Mouse (Mus musculus) midbrain, embryonic 15.5 days (tissue): ENCODE measurements at regions not wholly inside any gene's neighbourhood (a gene's known extent, or its start where the extent isn't known, plus 50 kb on each side); places are given as distances from the start of the nearest gene placed in this dataset.

Experiments
- ATAC-seq: fragments of 200-750 bp; cut with Nextera tagmentation; replicated peaks from 2 replicates; pipeline ENCODE4 v1.8.0; 2017; ENCODE audit warnings: moderate TSS enrichment
- H3K27ac ChIP-seq: fragments of 300-500 bp; sonication (generic); 2 replicates; pipeline ENCODE4 v1.5.1; 2015; ENCODE audit warnings: mild to moderate bottlenecking, inconsistent platforms
- H3K27me3 ChIP-seq: fragments of 300-500 bp; sonication (generic); replicated peaks from 2 replicates; pipeline ENCODE4 v1.6.1; 2015; ENCODE audit warnings: inconsistent platforms
- H3K36me3 ChIP-seq: fragments of 300-500 bp; sonication (generic); replicated peaks from 2 replicates; pipeline ENCODE4 v1.6.1; 2015; ENCODE audit warnings: inconsistent platforms
- H3K4me1 ChIP-seq: fragments of 300-500 bp; sonication (generic); 2 replicates; pipeline ENCODE4 v1.6.1; 2015; ENCODE audit warnings: inconsistent platforms
- H3K4me2 ChIP-seq: fragments of 300-500 bp; sonication (generic); 2 replicates; pipeline ENCODE4 v1.6.1; 2015; ENCODE audit warnings: inconsistent platforms, mild to moderate bottlenecking, moderate library complexity
- H3K4me3 ChIP-seq: fragments of 300-500 bp; sonication (generic); 2 replicates; pipeline ENCODE4 v1.5.1; 2015; ENCODE audit warnings: mild to moderate bottlenecking, inconsistent platforms
- H3K9ac ChIP-seq: fragments of 300-500 bp; sonication (generic); 2 replicates; pipeline ENCODE4 v1.6.1; 2015; ENCODE audit warnings: mild to moderate bottlenecking, inconsistent platforms
- H3K9me3 ChIP-seq: fragments of 300-500 bp; sonication (generic); 2 replicates; pipeline ENCODE4 v1.6.1; 2016; ENCODE audit warnings: inconsistent platforms
- WGBS: fragments of 180-500 bp; shearing (Covaris S2); methylation state at CpG from one replicate; pipeline ENCODE4 v1.1.7; 2015; ENCODE audit warnings: mixed read lengths; 5-methylcytosine and 5-hydroxymethylcytosine counted together

- H3K4me2 ChIP-seq = no peak overlapping the region
Measured at GRCm38 (mm10) chr2:45514290-45515180, 397.3 kb upstream of the Zeb2 start.

DNA sequence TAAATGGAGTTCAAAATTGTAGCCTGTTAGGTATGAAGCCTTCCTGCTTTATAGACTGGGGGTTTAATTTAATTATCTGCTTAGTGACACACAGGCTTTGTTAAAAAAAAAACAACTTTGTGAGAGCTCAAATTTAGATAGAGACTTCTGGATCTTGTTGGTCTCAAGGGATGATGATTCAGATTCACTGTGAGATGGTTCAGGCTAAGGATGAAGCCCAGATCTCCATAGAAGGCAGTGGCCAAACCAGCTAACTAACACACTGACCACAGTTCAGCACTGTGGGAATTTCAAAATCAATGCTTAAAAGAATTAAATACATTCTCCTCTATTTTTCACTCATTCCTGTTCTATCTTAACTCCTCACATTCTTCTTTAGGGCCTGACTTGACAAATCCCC, 395.7 kb upstream of the Zeb2 start:
- Histone ChIP-seq H3K9ac (no peak overlapping the region), H3K4me3 (no peak overlapping the region), H3K27me3 (no peaks in the 10 kb centered on the region), H3K36me3 (no peaks in the 10 kb centered on the region), H3K9me3 (no peaks in the 10 kb centered on the region), H3K4me1 (no peaks in the 10 kb centered on the region), H3K27ac (no peak overlapping the region), H3K4me2 (no peak overlapping the region)
- ATAC-seq = no peak

More at GRCm38 (mm10) chr2:45514290-45515180, 397.3 kb upstream of the Zeb2 start:
- no peak for ATAC-seq
- H3K36me3 ChIP-seq = no peaks in the 10 kb centered on the region
- H3K27ac ChIP-seq = no peak overlapping the region
- no peaks in the 10 kb centered on the region for H3K27me3 ChIP-seq
- H3K9ac ChIP-seq = no peak overlapping the region
- no peaks in the 10 kb centered on the region for H3K4me1 ChIP-seq
- H3K9me3 ChIP-seq = no peaks in the 10 kb centered on the region
- 49% methylated on average over 4 of the region's 4 CpGs for WGBS
- H3K4me3 ChIP-seq = no peak overlapping the region

- Histone ChIP-seq H3K36me3 (no peaks in the 10 kb centered on the region), H3K4me1 (no peaks in the 10 kb centered on the region), H3K4me2 (no peak overlapping the region), H3K27ac (no peak overlapping the region), H3K27me3 (no peaks in the 10 kb centered on the region), H3K4me3 (no peak overlapping the region), H3K9ac (no peak overlapping the region), H3K9me3 (no peaks in the 10 kb centered on the region)
- WGBS = 94% methylated on average over 3 of the region's 3 CpGs
- ATAC-seq = no peak
Measured at GRCm38 (mm10) chr2:45511791-45512190, 394.6 kb upstream of the Zeb2 start.

GRCm38 (mm10) chr2:45504468-45504867, 387.3 kb upstream of the Zeb2 start:
- no peaks in the 10 kb centered on the region for H3K4me1 ChIP-seq
- H3K36me3 ChIP-seq = no peaks in the 10 kb centered on the region

DNA sequence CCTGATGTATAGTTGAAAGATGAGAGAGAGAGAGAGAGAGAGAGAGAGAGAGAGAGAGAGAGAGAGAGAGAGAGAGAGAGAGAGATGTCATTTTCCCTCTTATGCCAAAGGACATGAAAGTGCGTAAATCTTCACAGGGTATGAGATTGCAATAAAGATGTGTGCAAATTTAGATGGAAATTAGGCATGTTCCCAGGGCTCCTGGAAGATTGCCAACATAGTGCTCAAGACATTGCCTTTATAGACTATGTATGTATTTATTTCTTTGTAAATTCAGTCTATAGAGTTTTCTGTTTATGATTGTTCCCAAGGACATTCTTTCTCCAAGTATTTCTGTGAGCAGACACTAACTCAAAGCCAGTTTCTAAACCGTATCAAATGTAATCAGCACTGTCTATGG, 376.5 kb upstream of the Zeb2 start:
- Histone ChIP-seq H3K9me3 (no peaks in the 10 kb centered on the region), H3K36me3 (no peaks in the 10 kb centered on the region), H3K27me3 (no peaks in the 10 kb centered on the region), H3K4me2 (no peak overlapping the region), H3K27ac (no peak overlapping the region), H3K9ac (no peak overlapping the region), H3K4me1 (no peaks in the 10 kb centered on the region), H3K4me3 (no peak overlapping the region)
- 53% methylated on average over 2 of the region's 2 CpGs for WGBS
- ATAC-seq = no peak

More at GRCm38 (mm10) chr2:45504468-45504867, 387.3 kb upstream of the Zeb2 start:
- no peaks in the 10 kb centered on the region for H3K9me3 ChIP-seq
- WGBS = 83% methylated on average over 4 of the region's 4 CpGs
- ATAC-seq = no peak
- no peak overlapping the region for H3K27ac ChIP-seq
- no peak overlapping the region for H3K4me3 ChIP-seq
- no peak overlapping the region for H3K4me2 ChIP-seq
- H3K27me3 ChIP-seq = no peaks in the 10 kb centered on the region
- H3K9ac ChIP-seq = no peak overlapping the region

- no peak for ATAC-seq
- WGBS = 89% methylated on average over 5 of the region's 5 CpGs
- Histone ChIP-seq H3K4me3 (no peak overlapping the region), H3K36me3 (no peaks in the 10 kb centered on the region), H3K27me3 (no peaks in the 10 kb centered on the region), H3K4me1 (no peaks in the 10 kb centered on the region), H3K9me3 (no peaks in the 10 kb centered on the region), H3K4me2 (no peak overlapping the region), H3K27ac (no peak overlapping the region), H3K9ac (no peak overlapping the region)
Measured at GRCm38 (mm10) chr2:45486530-45486929, 369.3 kb upstream of the Zeb2 start.

GRCm38 (mm10) chr2:45485477-45485876, 368.3 kb upstream of the Zeb2 start:
- 71% methylated on average over 10 of the region's 10 CpGs for WGBS
- H3K27me3 ChIP-seq = no peaks in the 10 kb centered on the region

GRCm38 (mm10) chr2:45480671-45481070, 363.5 kb upstream of the Zeb2 start:
- Histone ChIP-seq H3K4me3 (no peak overlapping the region), H3K27ac (no peak overlapping the region), H3K4me1 (no peaks in the 10 kb centered on the region), H3K36me3 (no peaks in the 10 kb centered on the region), H3K27me3 (no peaks in the 10 kb centered on the region), H3K4me2 (no peak overlapping the region), H3K9ac (no peak overlapping the region), H3K9me3 (no peaks in the 10 kb centered on the region)
- ATAC-seq = no peak
- 77% methylated on average over 2 of the region's 2 CpGs for WGBS

More at GRCm38 (mm10) chr2:45485477-45485876, 368.3 kb upstream of the Zeb2 start:
- Histone ChIP-seq H3K4me3 (no peak overlapping the region), H3K4me1 (no peaks in the 10 kb centered on the region), H3K4me2 (no peak overlapping the region), H3K9ac (no peak overlapping the region), H3K9me3 (no peaks in the 10 kb centered on the region), H3K36me3 (no peaks in the 10 kb centered on the region), H3K27ac (no peak overlapping the region)
- ATAC-seq = no peak

- no peak overlapping the region for H3K4me2 ChIP-seq
- no peaks in the 10 kb centered on the region for H3K4me1 ChIP-seq
- ATAC-seq = no peak
- no peak overlapping the region for H3K9ac ChIP-seq
- no peaks in the 10 kb centered on the region for H3K36me3 ChIP-seq
- no peaks in the 10 kb centered on the region for H3K27me3 ChIP-seq
- H3K27ac ChIP-seq = no peak overlapping the region
- H3K4me3 ChIP-seq = no peak overlapping the region
- no peaks in the 10 kb centered on the region for H3K9me3 ChIP-seq
Measured at GRCm38 (mm10) chr2:45475996-45476395, 358.8 kb upstream of the Zeb2 start.

DNA sequence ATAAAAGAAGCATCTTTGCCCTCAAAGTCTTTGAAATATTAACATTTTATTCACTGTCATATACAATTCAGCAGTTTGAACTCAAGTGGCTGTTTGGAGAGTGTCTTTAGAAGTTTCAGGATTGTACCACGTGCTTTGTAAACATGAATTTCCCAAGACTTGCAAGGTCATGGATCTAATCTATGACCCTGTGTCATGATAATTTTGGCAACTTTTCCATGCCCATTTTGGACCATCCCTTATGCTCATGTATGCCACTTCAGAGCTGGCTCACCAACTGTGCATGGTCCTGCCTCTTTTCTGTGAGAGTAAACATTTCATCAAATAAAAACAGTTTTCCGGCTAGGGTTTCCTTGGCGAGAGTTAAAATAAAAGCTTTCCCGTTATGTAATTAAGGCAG, 347.1 kb upstream of the Zeb2 start:
- H3K9me3 ChIP-seq = no peaks in the 10 kb centered on the region
- WGBS = 86% methylated on average over 4 of the region's 4 CpGs

DNA sequence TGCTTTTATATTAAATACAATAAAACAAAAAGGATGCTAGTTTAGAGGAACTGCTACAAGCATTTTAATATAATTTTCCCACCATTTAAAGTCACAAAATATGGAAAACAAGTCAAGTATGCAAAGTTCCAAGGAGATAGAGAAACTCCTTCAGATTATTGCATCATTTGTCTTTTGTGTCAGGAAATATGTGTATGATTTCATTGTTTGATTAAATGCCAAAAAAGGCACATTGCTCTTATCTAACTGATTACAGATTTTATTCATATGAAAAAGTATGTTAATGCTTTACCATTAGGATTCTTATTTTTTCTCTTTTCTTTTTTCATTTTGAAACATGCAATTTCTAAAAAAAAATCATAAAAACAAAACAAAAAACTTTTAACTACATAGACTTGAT, 342.2 kb upstream of the Zeb2 start:
- no peaks in the 10 kb centered on the region for H3K9me3 ChIP-seq
- no peaks in the 10 kb centered on the region for H3K36me3 ChIP-seq
- no peak overlapping the region for H3K27ac ChIP-seq
- H3K9ac ChIP-seq = no peak overlapping the region
- no peak overlapping the region for H3K4me2 ChIP-seq
- H3K4me1 ChIP-seq = no peaks in the 10 kb centered on the region
- ATAC-seq = no peak
- H3K27me3 ChIP-seq = no peaks in the 10 kb centered on the region
- H3K4me3 ChIP-seq = no peak overlapping the region

More for the DNA sequence above, 347.1 kb upstream of the Zeb2 start:
- no peaks in the 10 kb centered on the region for H3K27me3 ChIP-seq
- ATAC-seq = no peak
- no peak overlapping the region for H3K4me2 ChIP-seq
- no peak overlapping the region for H3K4me3 ChIP-seq
- H3K4me1 ChIP-seq = no peaks in the 10 kb centered on the region
- no peak overlapping the region for H3K9ac ChIP-seq
- H3K27ac ChIP-seq = no peak overlapping the region
- H3K36me3 ChIP-seq = no peaks in the 10 kb centered on the region

DNA sequence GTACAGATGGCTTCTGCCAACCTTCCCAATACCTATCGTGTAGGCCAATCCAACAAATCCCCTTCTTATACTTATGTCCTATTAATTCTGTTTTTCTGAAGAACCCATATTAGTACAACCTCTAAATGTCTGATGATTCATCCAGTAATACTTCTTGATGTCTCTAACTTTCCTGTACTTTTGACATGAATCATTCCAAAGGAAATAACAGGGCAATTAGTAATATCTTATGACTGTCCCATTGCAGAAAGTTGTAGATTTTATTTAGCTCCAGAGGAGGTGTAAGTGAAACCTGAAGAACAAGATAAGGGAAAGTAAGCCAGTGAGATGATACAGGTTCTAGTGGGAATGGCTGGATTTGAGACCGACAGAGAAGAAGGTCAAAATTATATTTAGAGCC, 337.6 kb upstream of the Zeb2 start:
- Histone ChIP-seq H3K36me3 (no peaks in the 10 kb centered on the region), H3K9me3 (no peaks in the 10 kb centered on the region), H3K27ac (no peak overlapping the region), H3K4me1 (no peaks in the 10 kb centered on the region), H3K4me2 (no peak overlapping the region), H3K27me3 (no peaks in the 10 kb centered on the region), H3K9ac (no peak overlapping the region), H3K4me3 (no peak overlapping the region)
- ATAC-seq = no peak
- 96% methylated on average over 2 of the region's 2 CpGs for WGBS

DNA sequence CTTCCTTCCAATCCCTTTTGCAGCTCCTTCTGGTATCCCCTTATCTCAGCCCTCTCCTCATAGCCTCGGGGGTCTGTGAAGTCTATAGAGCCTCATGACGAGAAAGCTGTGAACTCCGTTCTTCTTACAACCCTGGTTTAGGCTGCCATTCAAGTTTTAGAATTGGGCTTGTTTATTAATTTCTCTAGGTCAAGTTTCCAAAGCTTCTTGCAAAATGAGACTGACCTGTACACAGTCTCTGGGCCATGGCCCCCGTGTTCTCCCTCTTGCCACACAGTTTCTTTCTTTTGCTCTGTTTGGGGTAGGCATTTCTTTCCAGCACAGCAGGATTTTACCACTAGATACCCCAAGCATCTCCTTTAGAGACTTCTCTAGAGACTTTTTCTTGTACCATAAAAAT, 322.0 kb upstream of the Zeb2 start:
- no peak for ATAC-seq
- Histone ChIP-seq H3K9ac (no peak overlapping the region), H3K27me3 (no peaks in the 10 kb centered on the region), H3K4me1 (peaks cover 2% of the 10 kb centered on the region; the same call in 1 of the 2 replicates), H3K4me3 (no peak overlapping the region), H3K27ac (no peak overlapping the region), H3K4me2 (no peak overlapping the region), H3K9me3 (no peaks in the 10 kb centered on the region), H3K36me3 (no peaks in the 10 kb centered on the region)
- 69% methylated on average over 4 of the region's 4 CpGs for WGBS
